Mouse (Mus musculus): ENCODE measurements around the gene Ifne. TPM values are rescaled to one million over a fixed set of nuclear protein-coding genes. Genes with fewer than 3 reads are reported as not detected.

The Ifne gene
- 0.80 TPM in 1 of 2 replicates, not detected in the other for polyA plus RNA-seq (2012; rRNA removed; ENCODE audit: low replicate concordance)

DNA sequence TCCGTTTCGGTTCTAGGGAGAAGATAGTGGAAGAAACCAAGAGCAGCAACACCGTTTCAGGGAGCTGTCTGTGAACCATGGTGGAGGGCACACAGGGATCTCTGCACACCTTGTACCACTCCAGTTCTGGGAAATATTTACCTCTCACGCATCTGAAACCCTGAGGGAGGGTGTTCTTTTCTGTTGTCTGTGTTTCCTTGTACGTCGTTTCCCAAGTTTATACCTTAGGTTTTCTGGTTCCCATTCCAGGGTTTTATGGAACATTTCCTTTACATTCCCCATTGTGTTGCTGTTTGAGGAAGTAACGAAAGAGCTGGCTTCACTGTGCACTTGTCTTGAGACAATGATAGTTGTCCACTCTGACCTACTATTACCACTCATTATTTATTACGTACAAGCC lies at the start of gene Ifne:
Ifne (minus strand) TSS at position 101 of the 400 bp plus-strand sequence.

DNA sequence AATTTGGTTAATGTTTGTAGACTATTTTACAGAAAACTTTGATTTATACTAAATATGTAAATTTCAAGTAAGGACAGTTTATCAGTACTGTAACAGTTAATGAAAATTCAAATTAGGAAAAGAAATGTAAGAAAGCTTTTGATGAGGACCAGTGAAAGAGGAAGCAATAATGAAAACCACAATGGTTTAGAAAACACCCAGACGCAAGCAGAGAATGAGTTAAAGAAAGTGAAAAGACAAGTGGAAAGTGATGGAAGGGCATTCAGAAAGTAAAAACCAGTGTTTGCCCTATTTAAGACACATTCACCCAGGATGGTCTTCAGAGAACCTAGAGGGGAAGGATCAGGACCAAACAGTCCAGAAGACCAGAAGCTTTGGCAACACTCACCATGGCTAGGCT lies 30.3 kb downstream of the Ifne start, which contains the start of gene Ifna1:
Ifna1 (plus strand) TSS at position 390 of the 400 bp plus-strand sequence.

DNA sequence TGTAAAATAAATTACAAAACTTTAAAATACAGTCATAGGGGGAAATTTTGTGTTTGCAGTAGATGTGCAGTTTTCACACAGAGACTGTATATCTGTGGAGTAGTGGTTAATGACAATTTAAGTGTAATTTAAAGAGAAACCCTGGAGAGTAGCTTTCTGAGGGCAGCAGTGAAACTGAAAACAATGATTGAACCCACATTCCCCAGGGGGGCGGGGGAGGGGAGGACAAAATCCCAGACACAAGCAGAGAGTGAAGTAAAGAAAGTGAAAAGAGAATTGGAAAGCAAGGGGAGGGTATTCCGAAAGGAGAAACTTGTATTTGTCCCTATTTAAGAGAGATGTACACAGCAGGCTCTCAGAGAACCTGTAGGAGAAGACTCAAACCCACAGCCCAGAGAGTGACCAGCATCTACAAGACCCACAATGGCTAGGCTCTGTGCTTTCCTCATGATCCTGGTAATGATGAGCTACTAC lies 38.5 kb downstream of the Ifne start, which contains the start of gene Ifna4:
Ifna4 (plus strand) TSS at position 424 of the 474 bp plus-strand sequence.

DNA sequence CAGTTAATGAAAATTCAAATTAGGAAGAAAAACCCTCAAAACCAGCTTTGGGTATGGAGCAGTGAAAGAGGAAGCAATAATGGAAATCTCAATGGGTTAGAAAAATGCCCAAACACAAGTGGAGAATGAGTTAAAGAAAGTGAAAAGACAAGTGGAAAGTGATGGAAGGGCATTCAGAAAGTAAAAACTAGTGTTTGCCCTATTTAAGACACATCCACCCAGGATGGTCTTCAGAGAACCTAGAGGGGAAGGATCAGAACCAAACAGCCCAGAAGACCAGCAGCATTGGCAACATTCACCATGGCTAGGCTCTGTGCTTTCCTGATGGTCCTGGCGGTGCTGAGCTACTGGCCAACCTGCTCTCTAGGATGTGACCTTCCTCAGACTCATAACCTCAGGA lies 44.8 kb downstream of the Ifne start, which contains the start of gene Ifna5:
Ifna5 (plus strand) TSS at position 301 of the 400 bp plus-strand sequence.

Other genes with a start within 250 kb of the Ifne start
- gene C87499, start 245.8 kb downstream of the Ifne start, polyA plus RNA-seq (2012; rRNA removed; ENCODE audit: low replicate concordance), result not detected in 2 replicates
- gene Ifna13, start 235.7 kb downstream of the Ifne start, polyA plus RNA-seq (2012; rRNA removed; ENCODE audit: low replicate concordance), result not detected in 2 replicates
- gene Ifna16, start 203.3 kb downstream of the Ifne start, polyA plus RNA-seq (2012; rRNA removed; ENCODE audit: low replicate concordance), result not detected in 2 replicates
- not detected in 2 replicates for gene Ifna2, start 196.3 kb downstream of the Ifne start, polyA plus RNA-seq (2012; rRNA removed; ENCODE audit: low replicate concordance)
- gene Ifnab, start 188.8 kb downstream of the Ifne start, polyA plus RNA-seq (2012; rRNA removed; ENCODE audit: low replicate concordance), result not detected in 2 replicates
- gene Gm26566, start 158.4 kb downstream of the Ifne start, polyA plus RNA-seq (2012; rRNA removed; ENCODE audit: low replicate concordance), result 0.23 and 0.35 TPM in 2 replicates
- gene Klhl9, start 157.7 kb downstream of the Ifne start, polyA plus RNA-seq (2012; rRNA removed; ENCODE audit: low replicate concordance), result 16.0 and 29.7 TPM in 2 replicates
- gene Gm13271, start 125.3 kb downstream of the Ifne start, polyA plus RNA-seq (2012; rRNA removed; ENCODE audit: low replicate concordance), result not detected in 2 replicates
- gene Gm13283, start 120.1 kb downstream of the Ifne start, polyA plus RNA-seq (2012; rRNA removed; ENCODE audit: low replicate concordance), result not detected in 2 replicates
- gene Gm13290, start 106.4 kb downstream of the Ifne start, polyA plus RNA-seq (2012; rRNA removed; ENCODE audit: low replicate concordance), result not detected in 2 replicates
- not detected in 2 replicates for gene Gm13289, start 103.3 kb downstream of the Ifne start, polyA plus RNA-seq (2012; rRNA removed; ENCODE audit: low replicate concordance)
- not detected in 2 replicates for gene Gm13272, start 100.4 kb downstream of the Ifne start, polyA plus RNA-seq (2012; rRNA removed; ENCODE audit: low replicate concordance)
- 0.08 TPM in 1 of 2 replicates, not detected in the other for gene Ifnz, start 98.1 kb downstream of the Ifne start, polyA plus RNA-seq (2012; rRNA removed; ENCODE audit: low replicate concordance)
- gene Gm13276, start 94.5 kb downstream of the Ifne start, polyA plus RNA-seq (2012; rRNA removed; ENCODE audit: low replicate concordance), result not detected in 2 replicates
- gene Gm13277, start 91.6 kb downstream of the Ifne start, polyA plus RNA-seq (2012; rRNA removed; ENCODE audit: low replicate concordance), result not detected in 2 replicates
- gene Gm13278, start 88.7 kb downstream of the Ifne start, polyA plus RNA-seq (2012; rRNA removed; ENCODE audit: low replicate concordance), result not detected in 2 replicates
- not detected in 2 replicates for gene Gm13275, start 85.7 kb downstream of the Ifne start, polyA plus RNA-seq (2012; rRNA removed; ENCODE audit: low replicate concordance)
- gene Gm13279, start 82.8 kb downstream of the Ifne start, polyA plus RNA-seq (2012; rRNA removed; ENCODE audit: low replicate concordance), result not detected in 2 replicates
- gene Gm13285, start 80.5 kb downstream of the Ifne start, polyA plus RNA-seq (2012; rRNA removed; ENCODE audit: low replicate concordance), result not detected in 2 replicates
- not detected in 2 replicates for gene Gm13287, start 76.9 kb downstream of the Ifne start, polyA plus RNA-seq (2012; rRNA removed; ENCODE audit: low replicate concordance)
- gene Gm13288, start 74.7 kb downstream of the Ifne start, polyA plus RNA-seq (2012; rRNA removed; ENCODE audit: low replicate concordance), result not detected in 2 replicates
- not detected in 2 replicates for gene Ifna7, start 64.0 kb downstream of the Ifne start, polyA plus RNA-seq (2012; rRNA removed; ENCODE audit: low replicate concordance)
- gene Ifna11, start 60.2 kb downstream of the Ifne start, polyA plus RNA-seq (2012; rRNA removed; ENCODE audit: low replicate concordance), result not detected in 2 replicates
- not detected in 2 replicates for gene Ifna6, start 52.8 kb downstream of the Ifne start, polyA plus RNA-seq (2012; rRNA removed; ENCODE audit: low replicate concordance)
- gene Ifna5, start 44.7 kb downstream of the Ifne start, polyA plus RNA-seq (2012; rRNA removed; ENCODE audit: low replicate concordance), result not detected in 2 replicates
- gene Ifna4, start 38.3 kb downstream of the Ifne start, polyA plus RNA-seq (2012; rRNA removed; ENCODE audit: low replicate concordance), result not detected in 2 replicates
- gene Ifna1, start 30.1 kb downstream of the Ifne start, polyA plus RNA-seq (2012; rRNA removed; ENCODE audit: low replicate concordance), result not detected in 2 replicates

Measured in subcutaneous adipose tissue, adult 2 months (tissue).